Mouse (Mus musculus) heart, adult 18-20 months (tissue): Measurements from ENCODE around the gene Afdn. TPM values are rescaled to one million over a fixed set of nuclear protein-coding genes. Genes with fewer than 3 reads are reported as not detected.

Experiments used
- DNase-seq, 2 experiments: peaks; one replicate each; pipeline ENCODE4 v3.0.0; 2021 to 2022; ENCODE audit warnings: mixed read lengths in 1 of 2
- long read RNA-seq, 2 experiments: library from polyadenylated mRNA; stranded (forward); transcript quantifications; one replicate each; pipeline ENCODE4 v2.0.0; 2021
- total RNA-seq, 2 experiments: library from RNA; stranded (reverse); gene quantifications; 2 replicates each; pipeline ENCODE4 v1.2.3; 2021

Afdn gene
- 10 to 100 TPM; 49.0 to 52.5 TPM for total RNA-seq
- long read RNA-seq, experiment 1, partial matches to known transcripts: 6 of 34 reads
- long read RNA-seq, experiment 1, other reads (novel, unspliced or antisense): 26 of 34 reads
- long read RNA-seq, experiment 2, partial matches to known transcripts: 2 of 7 reads
- long read RNA-seq, experiment 2, other reads (novel, unspliced or antisense): 5 of 7 reads

DNA sequence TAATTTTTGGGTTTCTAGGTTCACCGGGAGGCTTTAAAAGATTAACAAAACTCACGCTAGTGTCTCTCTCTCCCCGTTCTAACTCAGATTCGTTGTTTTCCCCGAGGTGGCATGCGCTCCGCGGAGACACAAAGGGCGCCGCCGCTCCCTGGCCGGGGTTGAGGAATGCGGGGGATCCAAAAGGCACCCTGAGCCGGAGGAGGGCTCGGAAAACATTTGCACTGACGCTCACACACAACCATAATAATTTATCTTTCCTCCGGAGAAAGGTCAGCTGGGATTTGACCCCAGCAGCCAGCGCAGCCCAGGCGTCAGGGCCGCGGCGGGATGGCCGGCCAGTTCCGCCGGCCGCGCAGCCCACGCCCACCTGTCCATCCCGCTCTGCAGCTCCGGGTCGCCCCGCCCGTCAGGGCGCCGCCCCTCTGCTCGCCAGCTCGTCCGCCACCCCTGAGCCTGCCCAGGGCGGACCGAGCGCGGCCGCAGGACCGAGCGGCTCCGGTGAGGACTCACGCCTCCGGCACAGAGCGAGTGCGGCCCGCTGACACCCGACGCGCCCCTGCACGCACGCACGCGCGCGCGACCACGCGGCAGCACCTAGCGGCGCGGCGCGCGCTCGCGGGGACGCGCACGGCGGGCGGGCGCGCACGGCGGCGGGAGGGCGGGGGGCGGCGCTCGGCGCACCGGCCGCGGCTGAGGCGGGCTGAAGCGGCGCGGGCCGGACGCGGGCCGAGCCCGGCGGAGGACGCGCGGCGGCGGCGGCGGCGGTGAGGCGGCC lies at the start of gene Afdn:
Gene Afdn, plus strand, starts transcription at position 687 of the 775 bp plus-strand sequence.
- peak; percentile 84 to 89 for DNase-seq

DNA sequence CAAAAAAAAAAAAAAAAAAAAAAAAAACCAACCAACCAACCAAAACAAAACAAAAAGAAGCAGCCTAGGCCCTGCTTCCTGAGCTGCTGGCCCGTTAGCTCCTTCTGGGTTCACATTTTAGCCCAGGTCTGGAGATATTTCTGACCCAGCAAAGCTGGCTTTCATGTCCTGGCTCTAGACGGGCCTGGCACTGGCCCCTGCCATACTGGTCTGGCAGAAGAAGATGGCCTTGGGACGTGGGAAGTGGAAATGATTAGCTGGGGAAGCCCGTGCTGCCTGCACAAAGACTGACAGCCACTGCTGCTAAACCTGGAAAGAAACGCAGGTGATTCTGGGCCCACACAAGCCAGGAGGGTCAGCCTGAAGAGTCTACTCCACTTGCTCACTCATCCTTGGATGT lies 49.2 kb upstream of the Afdn start:
- peak in 1 of 2 experiments; percentile 23 for DNase-seq

DNA sequence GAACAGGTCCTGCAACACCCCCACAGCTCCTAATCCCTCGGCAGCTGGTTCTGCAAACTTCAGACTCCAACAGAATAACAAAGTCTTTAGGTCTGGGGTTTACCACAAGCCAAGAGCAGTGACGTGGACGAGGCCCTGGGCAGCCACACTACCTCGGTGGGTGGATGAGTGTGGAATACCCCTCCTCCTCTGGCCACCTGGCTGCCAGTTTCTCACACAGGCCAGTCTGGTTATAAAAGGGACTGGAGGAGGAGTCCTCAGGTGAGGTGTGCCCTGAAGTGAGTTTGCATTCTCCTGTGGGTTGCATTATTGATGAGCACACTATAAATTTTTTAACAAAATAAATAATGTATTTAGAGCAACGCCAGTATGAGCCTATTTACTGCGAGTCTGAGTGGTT lies 48.2 kb upstream of the Afdn start:
- DNase-seq: no peak

DNA sequence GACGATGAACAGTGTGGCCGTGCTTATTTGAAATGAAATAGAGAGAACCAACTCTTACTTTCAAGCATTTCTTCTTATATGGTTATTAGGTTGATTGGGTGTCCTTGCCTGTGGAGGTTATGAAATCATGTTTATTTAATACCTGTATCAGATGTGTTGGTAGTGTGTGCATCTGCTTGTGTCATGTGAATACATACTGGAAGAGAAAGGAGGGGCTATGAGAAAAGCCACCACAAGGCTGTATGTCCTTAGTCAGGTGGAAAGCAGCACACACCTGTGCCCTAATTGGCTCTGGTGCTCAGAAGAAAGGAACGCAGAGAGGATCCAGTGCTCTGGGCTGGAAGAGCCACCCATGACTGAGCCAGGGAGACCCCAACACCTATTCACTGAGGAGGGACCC lies 47.8 kb upstream of the Afdn start:
- DNase-seq: no peak

DNA sequence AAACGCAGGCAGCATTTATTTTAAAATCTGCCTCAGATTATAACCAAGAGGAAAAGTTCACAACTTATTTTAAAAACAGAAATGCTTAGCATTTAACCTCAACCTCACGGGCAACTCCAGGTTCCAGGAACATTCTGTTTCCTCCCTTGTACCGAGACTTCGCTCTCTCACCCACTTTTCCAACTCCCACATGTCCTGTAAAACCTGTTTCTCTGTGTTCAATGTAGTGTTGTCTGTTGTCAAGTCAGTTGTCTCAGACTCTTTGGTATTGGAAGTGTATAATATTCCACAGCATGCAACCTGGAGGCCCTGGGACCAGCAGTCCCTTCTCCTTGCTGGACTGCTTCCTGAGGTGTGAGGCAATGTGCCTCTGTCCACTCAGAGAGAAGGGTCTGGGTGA lies 46.2 kb upstream of the Afdn start:
- DNase-seq: no peak

DNA sequence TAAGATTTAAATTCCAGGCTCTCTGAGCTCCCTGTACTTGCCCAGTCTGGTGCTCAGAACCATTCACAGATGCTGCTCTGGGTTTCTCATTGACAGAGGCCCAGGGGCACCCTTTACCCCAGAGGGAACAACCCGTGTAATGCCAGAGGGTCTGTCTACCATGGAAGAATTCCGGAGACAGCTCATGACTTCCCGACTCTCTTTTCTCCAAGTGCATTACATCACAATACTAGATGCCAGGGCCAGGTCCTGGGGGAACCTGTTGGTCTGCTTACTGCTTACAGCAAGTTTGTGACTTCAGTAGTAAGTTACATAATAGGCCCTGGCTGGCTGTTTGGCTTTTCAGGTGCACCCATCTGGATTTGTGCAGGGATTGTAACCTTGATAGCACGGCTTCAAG lies 45.7 kb upstream of the Afdn start:
- DNase-seq: peak in 1 of 2 experiments; percentile 25

DNA sequence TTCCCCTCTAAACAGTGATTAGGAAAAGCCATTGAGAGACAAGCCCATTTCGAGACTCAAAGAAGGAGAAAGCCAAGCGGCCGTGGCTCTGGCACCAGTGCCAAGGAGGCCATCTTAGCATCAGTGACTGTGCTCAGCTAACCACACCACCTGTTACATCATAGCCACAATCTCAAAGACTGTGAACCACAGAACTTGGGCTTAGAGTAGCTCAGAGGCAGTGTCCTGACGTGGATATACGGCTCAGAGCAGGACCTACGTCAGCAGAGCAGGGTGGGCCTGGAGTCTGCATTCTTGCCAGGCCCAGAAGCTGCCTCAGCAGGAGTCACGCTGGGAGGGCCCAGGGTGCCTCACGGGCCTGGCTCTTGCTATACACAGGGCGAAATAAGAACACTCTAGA lies 44.8 kb upstream of the Afdn start:
- DNase-seq: no peak

DNA sequence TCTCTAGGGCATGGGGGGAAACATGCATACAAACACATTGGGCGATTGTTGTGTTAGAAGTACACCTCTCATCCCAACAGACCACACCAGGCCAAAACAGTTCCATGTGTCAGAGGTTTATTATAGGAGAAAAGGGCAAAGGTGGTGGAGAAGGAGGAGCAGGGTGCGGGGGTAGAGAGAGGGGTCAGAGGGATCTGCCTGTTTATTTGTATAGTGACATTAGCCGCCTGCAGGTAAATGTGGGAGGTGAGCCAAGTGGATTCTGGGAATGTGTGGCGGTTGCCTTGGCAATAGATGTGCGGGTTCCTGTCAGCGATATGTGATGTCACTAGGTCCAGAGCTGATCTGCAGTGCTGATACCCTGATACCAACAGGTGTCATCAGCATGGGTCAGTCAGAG lies 44.0 kb upstream of the Afdn start:
- DNase-seq: no peak

DNA sequence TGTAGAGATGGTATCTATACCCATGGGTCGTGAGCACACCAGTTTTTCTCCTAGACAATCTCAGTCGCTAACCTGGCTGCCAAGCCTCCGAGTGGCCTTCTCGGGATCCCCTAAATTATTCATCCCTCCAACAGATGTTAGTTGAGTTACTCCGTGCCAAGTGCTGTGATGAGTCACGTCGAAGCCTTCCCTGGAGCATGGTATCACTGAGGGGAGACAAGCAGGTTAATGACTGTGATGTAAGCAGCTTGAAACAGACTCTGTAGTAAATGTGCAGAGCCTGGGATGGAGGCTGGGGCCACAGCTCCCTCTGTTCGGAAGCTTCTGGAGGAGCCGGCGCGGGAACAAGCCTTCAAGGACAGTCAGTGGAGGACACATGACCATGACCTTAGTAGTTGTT lies 42.9 kb upstream of the Afdn start:
- DNase-seq: no peak

DNA sequence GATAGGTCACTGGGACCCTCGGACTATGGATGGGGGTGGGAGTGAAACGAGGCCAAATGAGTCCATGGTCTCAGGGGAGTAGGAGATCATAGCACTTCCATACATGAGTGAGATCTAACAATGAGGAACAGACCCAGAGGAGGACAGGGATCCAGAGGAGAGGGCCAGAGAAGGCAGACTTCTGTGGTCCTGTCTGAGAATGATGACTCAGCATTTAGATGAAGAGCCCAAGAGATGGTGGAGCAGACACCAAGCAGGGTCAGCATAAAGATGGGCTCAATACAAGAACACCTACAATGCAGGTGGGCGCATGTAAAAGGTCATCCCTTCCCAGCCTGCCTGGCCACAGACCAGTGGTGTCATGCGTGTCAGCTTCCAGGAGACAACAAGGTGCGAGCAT lies 40.2 kb upstream of the Afdn start:
- DNase-seq: no peak

DNA sequence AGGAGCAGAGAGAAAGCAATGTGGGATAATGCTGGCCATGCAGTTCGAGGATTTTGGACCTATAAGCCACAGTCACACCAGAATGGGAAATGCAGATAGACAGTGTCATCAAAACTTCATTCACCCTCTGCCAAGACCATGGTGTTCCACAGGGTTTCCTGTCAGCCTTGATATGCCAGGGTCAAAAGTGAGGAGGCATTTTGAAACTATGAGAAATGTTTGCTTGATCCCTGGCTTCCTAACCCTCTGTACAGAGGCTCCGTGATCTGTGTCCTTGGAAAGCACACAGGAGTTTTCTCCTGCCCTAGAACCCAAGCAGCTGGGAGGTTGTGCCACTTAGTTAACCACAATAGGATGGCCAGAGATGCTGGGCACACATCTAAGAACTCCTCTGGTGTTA lies 39.0 kb upstream of the Afdn start:
- no peak for DNase-seq

DNA sequence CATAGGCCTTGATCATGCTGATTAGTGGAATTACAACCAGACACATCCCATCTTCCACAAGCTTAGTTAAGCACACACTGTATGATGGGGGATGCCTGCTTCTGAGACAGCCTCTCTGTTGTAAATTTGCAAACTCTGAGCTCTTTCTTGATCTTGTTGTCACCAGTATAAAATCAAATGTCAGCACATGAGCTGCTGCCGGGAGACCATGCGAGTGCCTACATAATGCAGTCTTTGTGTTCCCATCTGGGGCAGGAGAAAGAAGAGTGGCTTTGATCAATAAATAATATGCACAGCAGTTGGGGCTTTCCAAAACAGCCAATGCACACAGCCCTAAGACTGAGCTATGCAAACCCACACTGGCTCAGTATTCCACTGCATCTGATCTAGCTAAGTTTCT lies 37.9 kb upstream of the Afdn start:
- DNase-seq: no peak

DNA sequence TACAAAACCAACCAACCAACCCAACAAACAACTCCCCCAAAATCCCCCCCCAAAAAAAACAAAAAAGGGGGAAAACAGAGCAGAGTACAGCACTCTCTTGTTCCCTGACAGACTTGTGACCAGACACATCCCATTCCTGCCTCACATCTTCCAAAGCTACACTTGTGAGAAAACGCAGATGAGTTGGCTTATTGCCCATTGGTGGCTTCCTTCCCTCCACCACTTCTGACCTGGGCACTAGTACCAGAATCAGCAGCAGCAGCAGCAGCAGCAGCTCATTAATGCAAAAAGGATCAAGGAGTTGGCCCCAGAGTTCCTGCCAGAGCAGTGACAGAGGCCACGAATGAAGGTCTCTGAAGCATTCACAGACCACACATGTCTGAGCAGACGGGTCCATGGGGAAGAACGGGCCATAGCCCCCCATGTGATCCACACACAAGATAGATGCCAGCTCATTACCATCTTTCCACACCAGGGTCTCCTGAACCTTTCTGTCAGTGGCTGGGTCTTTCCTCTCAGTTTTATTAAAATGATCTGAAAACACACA lies 35.3 kb upstream of the Afdn start:
- no peak for DNase-seq

DNA sequence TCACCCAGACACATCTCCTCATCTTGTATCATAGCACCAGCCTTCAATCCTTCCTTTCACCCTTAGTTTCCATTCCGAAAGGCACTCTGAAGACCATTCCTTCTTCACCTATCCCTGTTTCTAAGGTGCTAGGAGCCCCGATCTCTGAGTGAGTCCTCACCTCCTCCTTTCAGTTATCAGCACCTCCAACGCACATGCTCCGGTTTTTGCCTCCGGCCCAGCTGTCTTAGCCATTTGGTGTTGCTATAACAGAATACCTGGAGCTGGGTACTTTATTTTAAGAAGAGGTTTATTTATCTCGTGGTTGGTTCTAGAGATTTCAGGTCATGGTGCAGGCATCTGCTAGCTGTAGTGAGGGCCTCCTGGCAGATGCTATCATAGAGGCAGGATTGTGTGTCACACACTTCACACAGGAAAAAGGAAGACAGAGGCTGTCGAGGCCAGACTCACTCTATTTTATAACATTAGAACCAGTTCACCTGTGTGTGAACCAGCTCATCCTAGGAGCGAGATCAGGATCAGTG lies 33.4 kb upstream of the Afdn start:
- DNase-seq: no peak

DNA sequence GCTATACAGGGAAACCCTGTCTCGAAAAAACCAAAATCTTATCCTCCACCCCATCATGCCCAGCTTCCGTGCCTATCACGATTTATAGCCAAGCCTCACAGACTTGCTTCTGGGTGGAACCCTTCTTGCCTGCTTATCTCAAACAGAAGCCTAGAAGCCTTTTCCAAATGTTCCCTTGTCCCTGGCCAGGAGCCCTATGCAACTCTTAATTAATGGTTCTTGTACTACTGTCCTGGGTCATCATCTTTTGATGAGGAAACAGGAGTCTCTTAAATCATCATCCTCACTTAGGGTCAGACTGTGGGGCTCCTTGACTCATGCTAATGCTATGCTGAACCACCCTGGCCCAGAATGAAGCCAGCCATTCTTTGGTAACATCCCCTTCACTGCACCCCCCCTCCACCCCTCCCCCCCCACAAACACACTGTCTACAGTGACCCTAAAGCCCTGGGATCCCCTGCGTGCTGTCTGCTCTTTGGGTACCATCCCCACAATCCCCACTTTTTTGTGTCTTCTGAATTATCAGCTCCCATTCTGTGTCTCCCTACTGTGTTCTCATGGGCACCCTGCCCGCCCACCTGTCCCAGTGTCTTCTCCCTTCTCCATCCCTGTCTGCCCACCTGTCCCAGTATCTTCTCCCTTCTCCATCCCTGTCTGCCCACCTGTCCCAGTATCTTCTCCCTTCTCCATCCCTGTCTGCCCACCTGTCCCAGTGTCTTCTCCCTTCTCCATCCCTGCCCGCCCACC lies 29.2 kb upstream of the Afdn start:
- no peak for DNase-seq

DNA sequence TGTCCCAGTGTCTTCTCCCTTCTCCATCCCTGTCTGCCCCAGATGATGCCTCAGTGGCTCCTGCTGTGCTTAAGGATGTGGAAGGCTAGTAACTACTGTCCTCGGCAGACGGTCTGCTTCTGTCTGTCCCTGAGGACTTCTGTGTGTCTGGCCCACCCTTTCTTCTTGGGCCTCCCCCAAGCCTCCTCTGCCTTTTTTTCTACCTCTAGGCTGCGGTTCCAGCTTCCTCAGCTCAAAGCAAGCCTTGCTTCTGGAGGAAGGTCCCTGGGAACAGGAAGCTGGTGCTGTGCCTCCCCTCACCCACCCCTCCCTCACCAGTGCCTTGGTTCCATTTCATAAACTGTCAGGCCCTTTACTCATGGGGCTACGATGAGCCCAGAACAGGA lies 28.6 kb upstream of the Afdn start:
- no peak for DNase-seq

DNA sequence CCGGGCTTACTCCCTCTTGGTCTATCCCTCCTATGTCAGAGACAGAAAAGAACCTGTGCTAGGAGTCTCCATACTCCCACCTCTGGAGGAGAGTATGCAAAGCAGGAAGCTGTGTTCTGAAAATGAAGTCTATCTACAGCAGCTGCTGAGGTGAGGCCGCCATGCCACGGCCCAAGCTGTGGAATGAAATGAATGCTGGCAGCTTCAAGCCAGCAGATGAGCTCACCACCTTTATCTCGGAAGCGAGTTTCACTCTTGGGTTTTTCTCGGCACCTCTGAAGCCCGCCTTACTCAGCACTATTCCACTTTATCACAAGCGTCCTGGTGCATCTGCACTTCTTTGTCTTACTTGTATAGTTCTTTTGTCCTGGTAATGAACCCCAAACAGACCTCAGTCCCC lies 27.7 kb upstream of the Afdn start:
- peak; percentile 37 for DNase-seq

DNA sequence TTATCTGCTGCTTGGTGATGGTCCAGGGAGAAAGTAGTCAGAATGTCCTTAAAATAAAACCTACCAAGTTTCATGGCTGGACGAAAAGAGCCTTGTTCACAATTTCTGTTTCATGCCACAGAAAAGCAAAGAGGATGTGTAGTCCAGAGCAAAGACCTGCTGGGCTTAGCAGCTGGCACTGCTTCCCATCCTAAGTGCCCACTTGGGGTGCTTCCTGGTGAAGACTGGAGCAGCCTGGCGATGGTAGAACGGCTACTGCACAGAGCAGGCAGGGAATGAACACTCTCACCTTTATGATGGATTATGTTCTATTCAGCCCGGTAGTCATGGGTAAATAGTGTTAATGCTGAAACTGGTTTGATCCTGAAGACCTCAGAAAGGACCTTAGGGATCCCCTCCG lies 26.4 kb upstream of the Afdn start:
- no peak for DNase-seq

DNA sequence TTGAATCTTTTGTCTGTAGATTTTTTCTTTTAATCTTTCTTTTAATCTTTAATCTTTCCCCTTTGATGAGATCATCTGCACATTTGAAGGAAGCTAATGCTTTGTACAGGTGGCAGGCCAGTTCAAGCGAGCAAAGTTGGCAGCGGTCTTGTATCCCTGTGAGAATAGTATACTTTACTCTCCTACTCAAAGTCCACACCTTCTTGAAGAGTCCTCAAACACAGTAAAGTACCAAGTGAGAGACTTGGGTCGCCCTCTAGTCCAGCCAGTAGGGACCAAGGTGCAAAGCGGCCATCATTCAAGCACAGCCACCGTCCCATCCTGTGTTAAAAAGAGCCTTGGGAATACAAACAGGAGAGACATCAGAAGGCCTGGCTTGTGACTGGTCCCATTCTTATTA lies 25.3 kb upstream of the Afdn start:
- DNase-seq: no peak

DNA sequence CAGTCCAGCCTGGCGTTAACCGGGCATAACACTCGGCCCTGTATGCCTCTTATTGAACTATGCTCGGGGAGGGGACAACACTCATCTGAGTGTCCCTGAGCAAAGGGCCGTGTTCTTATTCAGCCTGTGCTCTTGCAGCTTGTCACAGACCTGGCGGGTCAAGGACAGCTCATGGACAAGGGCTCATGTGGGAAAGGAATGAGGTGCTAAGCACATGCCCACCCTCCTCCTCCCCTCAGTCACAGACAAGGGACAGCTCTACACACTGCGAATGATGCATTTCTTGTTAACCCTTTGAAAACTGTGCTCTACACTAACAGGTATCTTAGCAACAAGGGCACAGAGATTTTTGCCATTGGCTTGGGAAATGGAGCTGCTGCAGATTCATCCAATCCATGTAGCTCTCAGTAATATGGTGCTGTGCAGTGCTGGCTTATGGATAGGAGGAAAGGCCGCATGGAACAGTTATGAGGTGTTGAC lies 24.5 kb upstream of the Afdn start:
- no peak for DNase-seq

DNA sequence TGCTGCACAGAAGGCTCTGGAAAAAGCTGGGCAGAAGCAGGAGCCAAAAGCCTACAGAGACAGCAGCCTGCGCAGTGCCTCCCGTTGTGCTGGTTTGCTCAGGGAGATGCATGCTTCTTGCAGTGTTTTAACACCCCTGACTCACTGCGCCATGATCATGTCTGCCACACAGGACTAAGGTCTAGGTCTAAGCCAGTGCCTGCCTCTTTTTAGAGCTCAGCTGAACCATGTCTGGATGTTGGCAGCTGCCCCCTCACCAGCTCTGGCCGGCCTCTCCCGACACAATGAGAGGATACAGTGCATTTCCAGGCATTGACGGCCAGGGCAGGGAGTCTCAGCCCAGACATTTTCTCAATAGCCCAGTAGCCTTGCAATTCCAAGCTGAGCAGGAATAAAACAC lies 23.0 kb upstream of the Afdn start:
- DNase-seq: peak in 1 of 2 experiments; percentile 52

DNA sequence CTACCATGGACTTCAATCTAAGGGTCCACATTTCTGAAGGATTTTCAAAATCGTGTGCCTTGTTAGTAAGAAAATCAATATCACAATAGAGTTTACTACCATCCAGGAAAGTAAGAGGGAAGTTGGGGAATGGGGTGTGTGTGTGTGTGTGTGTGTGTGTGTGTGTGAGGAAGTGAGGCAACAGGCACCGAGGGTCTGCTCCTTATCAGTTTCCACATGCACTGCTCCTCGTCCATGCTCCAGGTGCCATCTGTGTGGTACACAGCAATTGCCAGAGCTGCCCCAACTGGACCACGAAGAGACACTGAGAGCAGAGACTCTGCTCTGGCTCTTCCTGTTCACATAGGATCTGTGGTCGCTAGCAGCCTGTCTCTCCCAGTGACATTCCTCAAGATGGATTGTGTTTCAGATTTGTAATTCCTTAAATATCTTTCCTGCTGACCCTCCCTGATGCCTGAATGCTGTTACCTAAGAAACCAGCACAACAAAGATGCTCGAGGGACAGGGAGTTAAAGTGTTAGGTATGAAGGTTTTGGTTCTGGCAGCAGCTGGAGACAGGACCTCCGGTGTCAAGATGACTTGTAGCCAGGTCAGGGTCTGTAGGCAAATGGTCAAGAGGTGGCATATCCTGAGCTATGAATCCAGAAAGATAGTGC lies 22.1 kb upstream of the Afdn start:
- DNase-seq: no peak
